Mouse (Mus musculus) skeletal muscle tissue, adult 2 months (tissue): Measurements from ENCODE around the gene 4933414I15Rik.

Source experiments
- DNase-seq: peaks from one replicate; pipeline ENCODE4 v3.0.0-alpha.2; 2012; ENCODE audit warnings: low read depth, low spot score

Gene 4933414I15Rik

DNA sequence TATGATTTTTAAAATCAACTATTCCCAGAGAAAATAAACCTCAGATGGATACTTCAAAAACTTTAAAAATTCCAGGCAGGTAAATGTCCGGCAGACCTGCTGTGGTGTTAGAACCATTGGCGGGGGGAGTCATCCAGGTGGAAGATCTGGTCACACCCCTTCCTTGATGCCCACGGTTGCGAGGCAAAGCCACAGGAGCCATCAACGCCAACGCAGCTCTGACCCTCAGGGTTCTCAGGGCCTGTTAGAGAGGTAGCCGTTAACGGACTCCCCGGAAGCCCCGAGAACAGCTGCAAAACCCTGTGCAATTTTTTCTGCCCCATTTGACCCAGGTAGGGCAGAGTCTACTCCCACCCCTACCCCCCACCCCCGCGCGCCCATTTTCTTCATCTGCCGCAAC, at the start of gene 4933414I15Rik:
4933414I15Rik (minus strand) TSS at position 260 of the 400 bp plus-strand sequence.
- DNase-seq, result no peak

DNA sequence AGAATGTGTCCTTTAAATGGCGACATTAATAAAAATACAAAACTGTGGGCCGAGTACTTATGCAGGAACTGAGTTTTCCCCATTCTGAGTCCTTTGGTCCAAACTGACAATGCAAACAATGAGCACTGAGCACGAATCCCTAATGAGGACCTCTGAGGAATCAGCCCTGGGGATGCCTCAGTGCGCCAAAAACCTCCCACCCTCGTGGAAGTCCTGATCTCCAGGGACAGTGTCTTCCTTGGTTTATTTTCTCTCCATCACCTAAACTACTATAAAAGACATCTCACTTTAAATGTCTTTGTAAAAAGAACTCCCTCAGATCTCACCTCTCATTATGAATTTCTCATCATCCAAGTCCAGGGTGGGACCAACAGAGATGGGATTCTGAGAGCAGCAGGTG, 38.1 kb upstream of the 4933414I15Rik start, which contains the start of gene Olfr1377:
Olfr1377 (plus strand) TSS at position 301 of the 400 bp plus-strand sequence.
- no peak for DNase-seq

DNA sequence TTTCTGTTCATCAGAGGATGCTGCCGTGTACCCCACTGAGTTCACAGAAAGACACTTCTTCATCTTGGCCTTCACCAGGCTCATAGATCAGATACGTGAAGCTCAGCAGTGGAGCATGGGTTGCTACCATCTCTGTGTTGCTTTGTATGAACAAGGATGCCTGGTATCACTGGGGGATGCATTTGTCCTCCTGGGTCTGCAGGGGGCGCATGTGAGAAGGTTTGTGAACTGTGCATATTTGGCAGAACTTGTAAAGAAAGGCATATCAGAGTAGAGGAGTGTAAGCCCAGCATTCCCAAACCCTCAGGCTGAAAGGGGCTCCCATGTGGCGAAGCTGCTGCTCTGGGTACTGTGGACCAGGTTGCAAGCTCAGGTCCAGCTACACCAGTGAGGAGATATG, 33.7 kb upstream of the 4933414I15Rik start:
- no peak for DNase-seq

DNA sequence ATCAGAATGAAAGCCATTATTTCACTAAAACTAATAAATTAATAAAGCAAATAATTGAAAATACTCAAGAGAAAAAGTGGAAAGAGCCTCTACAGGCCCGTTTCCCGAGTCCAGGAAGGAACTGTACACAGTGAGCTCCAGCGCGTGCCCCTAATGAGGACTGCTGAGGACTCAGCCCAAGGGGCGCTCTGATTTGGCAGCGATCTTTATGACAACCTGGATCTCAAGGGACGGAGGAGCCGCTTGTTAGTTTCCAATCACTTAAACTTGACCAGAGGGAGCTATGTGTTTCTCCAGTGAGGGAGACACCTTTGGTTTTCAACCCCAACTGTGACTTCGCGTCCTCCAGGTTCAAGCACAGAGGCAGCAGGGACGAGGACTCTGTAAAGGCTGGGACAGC, 22.7 kb upstream of the 4933414I15Rik start, which contains the start of gene Olfr1378:
Olfr1378 (plus strand) TSS at position 301 of the 400 bp plus-strand sequence.
- DNase-seq, result no peak

DNA sequence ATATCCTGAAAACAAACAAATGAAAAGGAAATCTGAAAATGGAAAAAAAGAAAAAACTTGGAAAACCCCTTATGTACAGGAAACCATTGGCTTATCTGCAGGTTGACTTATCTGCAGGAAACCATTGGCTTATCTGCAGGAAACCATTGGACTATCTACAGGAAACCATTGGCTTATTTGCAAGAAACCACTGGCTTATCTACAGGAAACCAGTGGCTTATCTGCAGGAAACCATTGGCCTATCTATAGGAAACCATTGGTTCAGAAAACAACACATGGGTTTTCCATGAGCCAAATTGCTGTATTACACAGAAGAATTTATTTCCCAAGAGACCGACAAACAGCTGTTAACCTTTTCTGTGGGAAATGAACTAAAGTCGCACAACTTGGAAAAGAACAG, 21.3 kb upstream of the 4933414I15Rik start:
- DNase-seq, result peak; percentile 36

DNA sequence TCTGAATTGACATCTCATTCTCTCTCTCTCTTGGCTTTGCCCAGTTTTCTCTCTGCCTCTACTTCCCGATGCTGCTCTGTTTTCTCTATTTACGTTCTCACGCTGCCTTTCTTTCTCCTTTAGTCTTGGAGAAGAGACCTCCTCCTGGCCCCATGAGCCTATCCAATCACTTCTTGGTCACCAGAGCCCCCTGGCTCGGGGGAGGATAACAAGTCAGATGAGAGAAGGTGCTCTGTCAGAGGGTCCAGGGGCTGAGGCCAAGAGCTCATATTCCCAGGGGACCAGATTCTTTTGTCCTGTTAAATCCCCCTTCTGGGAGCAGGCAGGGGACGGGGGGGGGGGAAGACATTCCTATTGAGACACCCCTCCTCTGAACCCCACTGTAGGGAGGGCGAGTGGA, 10.1 kb upstream of the 4933414I15Rik start, which contains the start of gene Prop1:
Prop1 (minus strand) TSS at position 101 of the 400 bp plus-strand sequence.
- DNase-seq, result no peak

DNA sequence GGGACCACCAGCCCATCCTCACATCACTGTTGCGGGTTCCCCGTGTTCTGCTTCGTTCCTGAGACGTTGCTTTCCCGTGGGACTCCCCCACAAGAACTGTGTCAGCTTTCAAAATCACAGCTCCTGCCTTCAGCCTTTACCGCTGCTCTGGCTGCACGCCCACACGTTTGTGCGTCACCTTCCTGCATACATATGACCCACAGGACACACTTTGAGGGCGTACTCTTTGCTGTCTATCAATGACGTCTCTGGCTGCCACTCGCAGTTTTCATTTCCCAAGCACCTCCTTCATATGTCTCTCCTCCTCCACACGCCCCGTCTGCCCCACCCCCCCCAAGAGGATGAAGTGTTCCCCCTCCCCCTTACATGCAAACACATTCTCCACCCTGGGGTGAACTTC, 8.7 kb upstream of the 4933414I15Rik start:
- DNase-seq, result no peak

DNA sequence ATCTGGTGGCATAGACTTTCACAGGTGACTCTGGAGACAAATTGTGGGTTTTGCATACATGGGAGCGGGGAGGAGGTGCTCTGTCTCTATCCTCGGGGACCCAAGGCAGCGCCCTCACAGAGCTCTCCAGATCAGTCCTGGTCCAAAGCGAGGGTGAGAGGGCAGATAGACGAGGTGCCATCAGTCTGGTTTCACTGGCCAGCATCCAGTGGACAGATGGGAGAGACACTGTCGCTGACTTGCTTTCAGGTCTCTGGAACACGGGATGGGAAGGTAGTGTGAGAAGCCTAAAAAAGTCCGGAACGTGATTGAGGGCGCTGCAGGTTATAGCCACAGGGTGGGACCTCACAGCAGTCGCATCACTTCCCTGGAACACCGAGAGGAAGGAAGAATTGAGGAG, 1.2 kb downstream of the 4933414I15Rik start:
- no peak for DNase-seq

DNA sequence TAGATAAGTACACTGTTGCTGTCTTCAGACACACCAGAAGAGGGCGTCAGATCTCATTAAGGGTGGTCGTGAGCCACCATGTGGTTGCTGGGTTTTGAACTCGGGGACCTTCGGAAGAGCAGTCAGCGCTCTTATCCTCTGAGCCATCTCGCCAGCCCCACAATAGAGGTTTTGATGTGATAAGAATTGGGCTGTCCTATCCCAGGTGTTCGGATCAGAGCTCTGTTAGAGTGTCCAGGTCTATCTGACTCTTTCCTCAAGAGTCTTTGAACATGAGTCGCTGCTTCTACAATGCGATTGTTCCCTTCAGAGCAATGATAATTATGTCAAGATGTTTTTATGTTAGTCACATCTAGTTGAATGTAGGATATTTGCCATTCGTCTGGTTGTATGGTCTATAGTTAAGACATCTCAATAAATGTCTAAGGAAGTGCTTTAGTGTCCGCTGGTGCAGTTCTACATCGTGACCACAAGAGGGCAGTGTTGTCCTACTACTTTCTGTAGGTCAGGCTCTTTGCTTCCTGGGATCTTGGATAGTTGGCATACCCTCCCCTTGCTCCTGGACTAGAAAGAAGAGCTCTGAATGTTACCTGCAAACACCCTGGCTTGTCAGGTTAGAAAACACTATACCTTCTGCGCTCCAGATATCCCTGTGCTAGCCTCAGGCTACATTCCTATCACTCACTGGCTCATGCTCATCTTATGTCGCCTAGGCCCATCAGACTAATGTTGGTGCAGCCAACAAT, 3.8 kb downstream of the 4933414I15Rik start:
- peak; percentile 39 for DNase-seq

DNA sequence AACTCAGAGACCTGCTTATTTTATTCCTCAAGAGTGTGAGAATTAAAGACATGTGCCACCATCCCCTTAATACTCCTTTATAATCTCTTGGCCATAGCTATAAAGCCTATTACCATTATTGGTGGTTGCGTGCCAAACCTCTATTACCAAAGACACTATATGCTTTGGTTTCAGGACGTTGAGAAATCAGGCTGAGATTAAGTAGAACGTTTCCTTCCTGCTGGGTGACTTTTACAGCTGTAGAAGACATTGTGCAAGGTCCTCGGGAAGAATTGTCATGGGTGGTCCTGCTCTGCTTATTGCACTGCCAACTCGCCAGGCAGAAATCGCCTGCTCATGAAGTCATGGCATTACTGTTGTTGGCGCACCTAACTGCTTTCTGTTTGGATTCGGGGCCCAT, 5.1 kb downstream of the 4933414I15Rik start:
- no peak for DNase-seq

DNA sequence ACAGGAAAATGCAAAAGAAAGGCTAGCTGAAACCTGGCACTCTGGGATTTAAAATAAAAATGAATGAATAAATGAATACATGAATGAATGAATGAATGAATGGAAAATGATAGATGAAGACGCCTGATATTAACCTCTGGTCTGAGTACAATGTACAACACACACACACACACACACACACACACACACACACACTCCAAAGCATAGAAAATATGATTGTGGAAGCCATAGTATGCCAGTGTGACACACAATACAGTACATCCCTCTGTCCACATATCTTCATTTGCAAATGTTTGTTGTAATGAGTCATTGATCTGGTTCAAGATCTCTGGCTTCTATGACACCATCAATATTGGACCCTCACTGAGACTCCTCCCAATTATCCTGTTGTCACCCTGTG, 11.5 kb downstream of the 4933414I15Rik start:
- no peak for DNase-seq

DNA sequence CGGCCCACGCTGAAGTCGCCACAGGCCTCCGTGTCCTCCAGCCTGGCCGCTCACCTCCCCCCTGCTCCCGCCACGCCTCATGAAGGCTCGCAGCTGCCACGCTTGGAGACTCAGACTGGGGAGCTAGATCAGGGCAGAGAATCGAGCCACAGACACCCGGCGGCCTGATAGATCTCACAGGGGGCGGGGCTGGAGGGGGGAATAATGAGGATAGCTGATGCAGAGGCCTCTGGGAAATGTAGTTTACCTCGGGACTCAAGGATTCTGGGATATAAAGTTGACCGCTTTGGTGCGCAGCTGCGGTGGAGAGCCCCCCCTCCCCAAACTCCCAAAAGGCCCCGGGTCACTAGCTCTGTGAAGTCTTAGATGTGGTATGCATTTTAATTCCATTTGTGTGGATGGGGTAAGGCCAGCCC, 12.1 kb downstream of the 4933414I15Rik start, which contains the start of gene Zfp354b:
Zfp354b (minus strand) TSS at position 183 of the 416 bp plus-strand sequence.
- DNase-seq, result peak; percentile 66

DNA sequence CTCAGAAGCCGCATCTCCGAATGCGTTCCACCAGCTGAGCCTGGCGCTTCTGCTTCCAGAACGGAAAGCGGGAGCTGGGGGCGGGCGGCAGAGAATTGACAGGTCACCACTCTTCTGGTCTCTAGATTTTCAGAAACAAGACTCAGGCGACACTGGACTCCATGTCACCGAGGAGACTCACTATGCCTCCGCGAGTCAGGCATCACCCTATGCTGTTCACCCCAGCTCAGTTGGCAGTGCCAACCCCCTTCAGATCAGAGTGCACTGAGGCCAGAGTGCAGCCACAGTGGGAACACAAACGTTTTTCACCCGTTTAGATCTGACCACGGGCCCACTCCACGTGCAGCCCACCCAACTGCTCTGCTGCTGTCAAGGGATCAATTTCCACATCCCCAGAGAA, 12.5 kb downstream of the 4933414I15Rik start:
- no peak for DNase-seq

DNA sequence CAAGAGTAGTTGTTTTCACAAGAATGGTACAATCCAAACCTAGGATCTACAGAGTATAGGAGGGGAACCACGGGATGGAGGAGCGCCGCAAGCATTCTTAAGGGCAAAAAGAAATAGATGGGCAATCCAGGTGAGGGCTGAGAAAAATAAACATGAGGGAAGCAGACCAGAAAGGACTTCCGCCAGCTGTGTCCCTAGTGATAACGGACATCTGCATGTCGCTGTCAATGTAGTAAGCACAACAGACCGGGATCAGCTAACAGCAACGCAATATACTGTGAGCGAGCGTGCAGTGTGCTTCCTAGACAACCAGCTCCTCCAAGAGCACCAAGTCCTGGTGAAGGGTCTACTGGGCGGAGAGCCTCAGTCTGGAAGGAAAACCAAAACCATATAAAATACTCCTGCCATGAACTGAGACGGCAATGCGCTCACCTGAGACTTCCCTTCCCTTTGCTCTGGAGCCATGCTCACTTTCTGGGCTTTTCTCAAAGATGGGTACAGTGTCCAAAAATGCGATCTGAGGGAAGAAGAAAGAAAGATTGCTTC, 13.0 kb downstream of the 4933414I15Rik start:
- DNase-seq, result no peak

DNA sequence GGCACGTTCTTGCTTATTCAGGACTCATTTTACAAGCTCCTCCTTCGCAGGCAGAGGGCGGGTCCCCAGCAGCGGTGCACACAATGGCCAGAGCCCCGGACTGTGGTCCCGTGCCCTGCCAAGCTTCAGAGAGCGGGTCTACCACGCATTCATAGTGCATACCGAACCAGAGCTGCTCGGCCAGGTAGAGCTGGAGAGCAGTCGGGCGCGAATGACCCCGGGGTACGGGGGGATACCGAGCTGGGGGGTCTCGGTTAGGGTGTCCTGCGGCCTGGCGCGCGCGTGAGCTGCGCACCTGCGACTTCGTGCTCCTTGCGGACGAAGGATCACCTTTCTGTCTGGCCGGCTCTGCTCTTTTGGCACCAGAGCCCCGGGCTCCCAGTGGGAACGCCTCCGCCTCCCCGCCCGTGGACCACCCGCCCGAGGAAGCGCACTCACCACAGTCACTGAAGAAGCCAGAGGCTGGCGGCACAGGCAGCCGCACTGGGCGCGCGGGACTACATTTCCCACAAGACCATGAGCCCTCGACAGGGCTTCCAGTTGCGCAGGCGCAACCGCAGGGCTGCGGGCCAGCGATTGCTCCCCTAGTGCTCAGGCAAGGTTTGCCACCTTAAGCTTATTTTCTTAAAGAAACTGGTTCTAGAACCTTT, 27.8 kb downstream of the 4933414I15Rik start, which contains the start of gene Zfp2:
Zfp2 (minus strand) TSS at position 495 of the 650 bp plus-strand sequence.
- DNase-seq, result peak; percentile 85

DNA sequence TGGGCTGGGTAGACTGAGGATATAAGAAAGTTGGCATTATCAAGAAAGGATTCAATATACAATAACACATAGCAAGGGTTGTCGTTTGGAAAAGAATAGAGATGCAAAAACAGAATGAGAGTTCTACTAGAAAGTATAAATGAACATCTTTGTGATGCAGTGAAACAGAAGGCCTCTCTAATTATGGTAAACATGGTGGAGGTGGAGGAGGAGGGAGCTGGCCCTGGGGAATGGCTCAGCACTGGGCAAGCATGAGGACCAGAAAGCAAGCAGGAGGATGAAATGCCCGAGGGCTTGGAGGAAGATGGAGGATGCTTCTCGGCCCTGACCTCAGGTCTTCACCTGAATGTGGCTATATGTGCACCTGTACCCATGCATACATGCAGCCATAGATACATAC, 29.1 kb downstream of the 4933414I15Rik start:
- DNase-seq, result no peak

DNA sequence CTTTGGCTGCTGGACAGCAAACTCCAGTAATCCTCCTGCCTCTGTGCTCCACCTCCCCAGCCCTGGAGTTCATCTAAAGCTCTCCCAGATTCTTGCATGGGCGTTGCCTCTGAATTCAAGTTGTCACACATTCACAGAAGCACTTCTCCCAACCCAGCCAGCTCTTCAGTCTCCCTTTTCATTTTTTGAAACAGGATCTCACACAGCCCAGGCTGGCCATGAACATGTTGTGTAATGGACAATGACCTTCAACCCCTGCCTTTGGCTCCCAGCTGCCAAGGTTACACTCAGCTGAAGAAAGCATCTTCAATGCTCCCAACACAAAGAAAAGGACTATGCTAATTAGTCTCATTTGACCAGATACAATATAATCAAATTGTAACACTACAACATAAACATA, 30.3 kb downstream of the 4933414I15Rik start:
- DNase-seq, result no peak

DNA sequence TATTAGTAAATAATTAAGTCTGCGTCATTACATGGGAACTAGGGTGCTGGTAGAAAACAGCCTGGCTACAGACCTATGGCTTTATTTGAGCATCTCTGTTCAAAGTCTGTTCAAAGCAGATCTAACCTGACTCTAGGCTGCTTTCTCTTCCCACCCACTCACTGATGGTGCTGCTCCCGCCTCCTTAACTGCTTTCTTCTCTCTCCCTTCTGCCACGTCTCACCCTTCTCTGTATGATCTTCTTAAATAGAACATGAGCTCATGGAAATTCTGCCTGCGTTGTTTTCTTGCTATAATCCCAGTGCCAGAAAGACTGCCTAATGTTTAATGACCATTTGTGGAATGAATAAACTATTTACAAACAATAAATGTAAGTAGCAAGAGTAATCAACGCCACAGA, 35.4 kb downstream of the 4933414I15Rik start:
- no peak for DNase-seq

DNA sequence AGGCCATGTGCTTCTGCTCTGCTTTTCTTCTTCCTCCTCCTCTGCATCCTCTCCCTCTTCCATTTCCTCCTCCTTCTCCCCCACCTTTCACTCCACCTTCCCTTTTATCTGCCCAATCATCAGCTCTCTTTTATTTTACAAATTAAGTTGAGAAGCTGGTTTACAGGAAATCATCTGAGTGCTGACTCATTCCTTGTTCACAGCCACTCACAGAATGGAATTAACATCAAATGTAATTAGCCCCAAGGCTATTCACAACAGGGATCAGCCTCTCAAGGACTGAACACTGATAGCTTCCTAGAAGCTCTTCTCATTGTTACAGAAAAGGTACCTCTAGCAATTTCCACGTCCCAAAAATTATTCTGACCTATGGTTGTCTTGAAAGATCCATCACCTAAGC, 46.2 kb downstream of the 4933414I15Rik start:
- DNase-seq, result no peak

DNA sequence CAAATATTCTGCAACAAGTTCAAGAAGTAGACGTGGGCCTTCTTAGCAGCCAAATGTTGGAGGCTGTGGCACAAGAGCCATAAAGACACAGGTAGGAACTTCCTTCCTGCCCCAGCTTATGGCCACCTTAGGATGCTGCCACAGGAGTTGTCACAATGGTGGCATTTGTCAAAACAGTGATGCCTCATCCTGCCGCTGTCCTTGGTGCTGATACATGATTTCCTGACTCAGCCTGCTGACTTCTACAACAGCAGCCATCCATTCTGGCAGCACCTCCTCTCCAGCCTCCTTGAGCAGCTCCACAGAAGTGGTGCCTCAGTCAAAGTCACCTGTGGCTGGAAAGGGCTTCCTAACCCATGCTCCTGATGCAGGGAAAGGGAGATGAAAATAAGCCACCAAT, 51.1 kb downstream of the 4933414I15Rik start:
- DNase-seq, result no peak
